Mouse (Mus musculus) spleen, adult 2 months (tissue): ENCODE data around the gene Olfr56. TPM values are rescaled to one million over a fixed set of nuclear protein-coding genes. Genes with fewer than 3 reads are reported as not detected.

ENCODE experiments used
- DNase-seq, 2 experiments: peaks; one replicate each; pipeline versions ENCODE4 v3.0.0 to v3.0.0-alpha.2; 2012 to 2021; ENCODE audit warnings: low spot score in 2 of 2, low read depth in 1 of 2
- H3K27ac ChIP-seq: fragments of 200-500 bp; 2 replicates; pipeline ENCODE4 v1.5.1; 2012; ENCODE audit warnings: low read length, inconsistent platforms; ENCODE audit not compliant: insufficient read depth
- H3K27me3 ChIP-seq: fragments of 200-500 bp; 2 replicates; pipeline ENCODE4 v1.6.1; 2012; ENCODE audit warnings: mild to moderate bottlenecking, moderate library complexity, low read length, inconsistent platforms; ENCODE audit not compliant: control insufficient read depth, insufficient read depth
- H3K36me3 ChIP-seq: fragments of 200-500 bp; 2 replicates; pipeline ENCODE4 v1.6.1; 2012; ENCODE audit warnings: mild to moderate bottlenecking, low read length, inconsistent platforms; ENCODE audit not compliant: control insufficient read depth, insufficient read depth
- H3K4me1 ChIP-seq: fragments of 200-500 bp; 2 replicates; pipeline ENCODE4 v1.6.1; 2011; ENCODE audit warnings: inconsistent platforms; ENCODE audit not compliant: control insufficient read depth, insufficient read depth, insufficient read length
- H3K4me3 ChIP-seq: fragments of 200-500 bp; 2 replicates; pipeline ENCODE4 v1.5.1; 2011; ENCODE audit warnings: mild to moderate bottlenecking, inconsistent platforms; ENCODE audit not compliant: insufficient read depth, insufficient read length; ENCODE audit errors: extremely low read depth
- CTCF ChIP-seq: fragments of 200-500 bp; IDR thresholded peaks from 2 replicates; pipeline ENCODE4 v1.5.1; 2011; ENCODE audit warnings: mild to moderate bottlenecking, inconsistent platforms; ENCODE audit not compliant: insufficient read depth, insufficient read length, insufficient replicate concordance; ENCODE audit errors: extremely low read depth
- POLR2A ChIP-seq: fragments of 200-500 bp; IDR thresholded peaks from 2 replicates; pipeline ENCODE4 v1.6.1; 2011; ENCODE audit warnings: low read depth, low read length, inconsistent platforms
- WGBS: fragments of 180-500 bp; shearing (Covaris S2); methylation state at CpG from one replicate; pipeline ENCODE4 v1.1.7; 2018; 5-methylcytosine and 5-hydroxymethylcytosine counted together
- polyA plus RNA-seq: library from polyadenylated mRNA; depleted of rRNA; stranded (reverse); fragments of >200 nt; gene quantifications from 2 replicates; pipeline ENCODE4 v1.2.3, GENCODE M21; 2012

Gene Olfr56
- polyA plus RNA-seq, 1 experiment: 0.05 TPM

- WGBS: 88% methylated on average over 3 of the region's 3 CpGs
- peaks cover 23% of the 10 kb centered on the region for H3K4me1 ChIP-seq
- H3K36me3 ChIP-seq: no peaks in the 10 kb centered on the region
- no peaks in the 10 kb centered on the region for H3K27me3 ChIP-seq
- H3K27ac ChIP-seq: no peak overlapping the region
- no peak for TF ChIP-seq CTCF
- no peak for TF ChIP-seq POLR2A
- DNase-seq: no peak
- H3K4me3 ChIP-seq: no peak overlapping the region
Observed at GRCm38 (mm10) chr11:49078719-49079118, 100.0 kb downstream of the Olfr56 start.

GRCm38 (mm10) chr11:49080636-49081035, 101.9 kb downstream of the Olfr56 start:
- H3K4me3 ChIP-seq: no peak overlapping the region
- no peak for DNase-seq
- WGBS: 64% methylated on average over 1 of the region's 1 CpGs
- peak overlapping the region; percentile 51 for H3K27ac ChIP-seq
- no peaks in the 10 kb centered on the region for H3K36me3 ChIP-seq
- H3K4me1 ChIP-seq: peaks cover 38% of the 10 kb centered on the region
- TF ChIP-seq CTCF (no peak), POLR2A (no peak)
- no peaks in the 10 kb centered on the region for H3K27me3 ChIP-seq

GRCm38 (mm10) chr11:49081356-49081755, 102.7 kb downstream of the Olfr56 start:
- DNase-seq: no peak
- peaks cover 39% of the 10 kb centered on the region for H3K4me1 ChIP-seq
- no peak for TF ChIP-seq CTCF
- no peak for TF ChIP-seq POLR2A
- no peak overlapping the region for H3K27ac ChIP-seq
- WGBS: 34% methylated on average over 4 of the region's 4 CpGs
- no peaks in the 10 kb centered on the region for H3K27me3 ChIP-seq
- no peaks in the 10 kb centered on the region for H3K36me3 ChIP-seq
- H3K4me3 ChIP-seq: no peak overlapping the region; the same call in 1 of the 2 replicates

- H3K36me3 ChIP-seq: no peaks in the 10 kb centered on the region
- no peak for DNase-seq
- H3K4me3 ChIP-seq: no peak overlapping the region
- peak overlapping the region; percentile 53; the same call in 1 of the 2 replicates for H3K27ac ChIP-seq
- peaks cover 36% of the 10 kb centered on the region for H3K4me1 ChIP-seq
- no peaks in the 10 kb centered on the region for H3K27me3 ChIP-seq
- WGBS: 38% methylated on average over 3 of the region's 3 CpGs
- TF ChIP-seq POLR2A (no peak), CTCF (no peak)
Observed at GRCm38 (mm10) chr11:49081886-49082285, 103.2 kb downstream of the Olfr56 start.

GRCm38 (mm10) chr11:49083146-49083545, 104.5 kb downstream of the Olfr56 start:
- WGBS: 78% methylated on average over 1 of the region's 1 CpGs
- H3K27ac ChIP-seq: peak overlapping the region; percentile 33; the same call in 1 of the 2 replicates

GRCm38 (mm10) chr11:49083808-49084207, 105.1 kb downstream of the Olfr56 start:
- Histone ChIP-seq H3K27ac (peak overlapping the region; percentile 33; the same call in 1 of the 2 replicates), H3K27me3 (no peaks in the 10 kb centered on the region), H3K4me1 (peaks cover 36% of the 10 kb centered on the region), H3K4me3 (no peak overlapping the region), H3K36me3 (no peaks in the 10 kb centered on the region)
- 63% methylated on average over 3 of the region's 3 CpGs for WGBS
- TF ChIP-seq CTCF (no peak), POLR2A (no peak)
- DNase-seq: no peak

More at GRCm38 (mm10) chr11:49083146-49083545, 104.5 kb downstream of the Olfr56 start:
- TF ChIP-seq CTCF: no peak
- no peak for TF ChIP-seq POLR2A
- peaks cover 36% of the 10 kb centered on the region for H3K4me1 ChIP-seq
- no peak overlapping the region for H3K4me3 ChIP-seq
- H3K27me3 ChIP-seq: no peaks in the 10 kb centered on the region
- H3K36me3 ChIP-seq: no peaks in the 10 kb centered on the region
- peak in 1 of 2 experiments; percentile 41 for DNase-seq

- Histone ChIP-seq H3K36me3 (no peaks in the 10 kb centered on the region), H3K27me3 (no peaks in the 10 kb centered on the region), H3K4me3 (no peak overlapping the region), H3K27ac (peak overlapping the region; percentile 67), H3K4me1 (peaks cover 36% of the 10 kb centered on the region)
- WGBS: 68% methylated on average over 1 of the region's 1 CpGs
- TF ChIP-seq CTCF (no peak), POLR2A (no peak)
- no peak for DNase-seq
Observed at GRCm38 (mm10) chr11:49084385-49084784, 105.7 kb downstream of the Olfr56 start.
